Mouse (Mus musculus) cortical plate, adult 2 months (tissue): ENCODE data around the gene Arntl.

ENCODE experiments used
- CTCF ChIP-seq: fragments of 200-500 bp; IDR thresholded peaks from 2 replicates; pipeline ENCODE4 v1.5.1; 2011; ENCODE audit warnings: mild to moderate bottlenecking, control low read depth, low read length; ENCODE audit not compliant: insufficient read depth; ENCODE audit errors: extremely low read depth
- POLR2A ChIP-seq: fragments of 200-500 bp; IDR thresholded peaks from 2 replicates; pipeline ENCODE4 v1.6.1; 2011; ENCODE audit warnings: mild to moderate bottlenecking, low read length, control low read depth; ENCODE audit not compliant: insufficient read depth; ENCODE audit errors: extremely low read depth

GRCm38 (mm10) chr7:113164719-113165118 lies 42.5 kb upstream of the Arntl start:
- TF ChIP-seq CTCF (no peak), POLR2A (no peak)
